Mouse (Mus musculus) heart, adult 2 months (tissue): Measurements from ENCODE around the gene Yaf2. TPM values are rescaled to one million over a fixed set of nuclear protein-coding genes. Genes with fewer than 3 reads are reported as not detected.

Experiments used
- DNase-seq, 2 experiments: peaks; one replicate each; pipeline ENCODE4 v3.0.0; 2021
- H3K27ac ChIP-seq: fragments of 200-600 bp; 2 replicates; pipeline ENCODE4 v1.8.1; 2022
- H3K27me3 ChIP-seq: fragments of 200-500 bp; 2 replicates; pipeline ENCODE4 v1.6.1; 2012; ENCODE audit warnings: mild to moderate bottlenecking, low read length, inconsistent platforms, mixed read lengths; ENCODE audit not compliant: control insufficient read depth, insufficient read depth
- H3K36me3 ChIP-seq: fragments of 200-500 bp; 2 replicates; pipeline ENCODE4 v1.6.1; 2012; ENCODE audit warnings: low read length, inconsistent platforms; ENCODE audit not compliant: control insufficient read depth, insufficient read depth
- H3K4me1 ChIP-seq: fragments of 200-500 bp; 2 replicates; pipeline ENCODE4 v1.6.1; 2011; ENCODE audit warnings: low read length; ENCODE audit not compliant: control insufficient read depth, insufficient read depth
- H3K4me3 ChIP-seq: fragments of 200-600 bp; 2 replicates; pipeline ENCODE4 v1.8.1; 2022
- H3K79me2 ChIP-seq: fragments of 200-500 bp; replicated peaks from 2 replicates; pipeline ENCODE4 v1.6.1; 2012; ENCODE audit warnings: mild to moderate bottlenecking, inconsistent platforms, low read length, moderate library complexity, mixed read lengths; ENCODE audit not compliant: control insufficient read depth, insufficient read depth
- H3K9ac ChIP-seq: fragments of 200-500 bp; 2 replicates; pipeline ENCODE4 v1.6.1; 2012; ENCODE audit warnings: low read depth, mild to moderate bottlenecking, control low read depth, inconsistent platforms, low read length, mixed read lengths
- CTCF ChIP-seq: fragments of 200-600 bp; IDR thresholded peaks from 2 replicates; pipeline ENCODE4 v1.8.1; 2022; ENCODE audit warnings: antibody characterized with exemption, mild to moderate bottlenecking, moderate library complexity
- EP300 ChIP-seq: fragments of 200-500 bp; IDR thresholded peaks from 2 replicates; pipeline ENCODE4 v1.6.1; 2011; ENCODE audit warnings: low read depth, low read length, control low read depth; ENCODE audit not compliant: insufficient read depth
- POLR2A ChIP-seq: fragments of 200-500 bp; IDR thresholded peaks from 2 replicates; pipeline ENCODE4 v1.6.1; 2011; ENCODE audit warnings: mild to moderate bottlenecking, low read depth, low read length, control low read depth; ENCODE audit not compliant: insufficient read depth
- whole genome bisulfite sequencing: fragments of 180-500 bp; shearing (Covaris S2); methylation state at CpG from one replicate; pipeline ENCODE4 v1.1.7; 2018; 5-methylcytosine and 5-hydroxymethylcytosine counted together
- intact Hi-C: fragments of 180-260 bp; cut with DNase I; formaldehyde crosslinking; loops from one replicate; pipeline ENCODE4 v1.15.1; 2025
- polyA plus RNA-seq: library from polyadenylated mRNA; depleted of rRNA; stranded (reverse); fragments of >200 nt; gene quantifications from 2 replicates; pipeline ENCODE4 v1.2.3, GENCODE M21; 2012
- total RNA-seq, 2 experiments: library from RNA; stranded (reverse); gene quantifications; 2 replicates each; pipeline ENCODE4 v1.2.3; 2021

Yaf2 gene
- total and polyA plus RNA-seq, 3 experiments: 17.8 to 22.0 (median 21.4) TPM

- intact Hi-C loops: no loop called here
- 47% methylated on average over 9 of the region's 9 CpGs for WGBS
- TF ChIP-seq CTCF (no peak), EP300 (no peak), POLR2A (no peak)
- Histone ChIP-seq H3K27me3 (no peaks in the 10 kb centered on the region), H3K79me2 (no peaks in the 10 kb centered on the region), H3K4me1 (no peaks in the 10 kb centered on the region), H3K9ac (no peak overlapping the region), H3K36me3 (no peaks in the 10 kb centered on the region), H3K27ac (no peak overlapping the region), H3K4me3 (no peak overlapping the region)
- no peak for DNase-seq
Measured at GRCm38 (mm10) chr15:93368558-93368957, 31.8 kb upstream of the Yaf2 start.

- no peaks in the 10 kb centered on the region for H3K27me3 ChIP-seq
- no peaks in the 10 kb centered on the region for H3K79me2 ChIP-seq
- WGBS: 84% methylated on average over 6 of the region's 6 CpGs
- DNase-seq: no peak
- intact Hi-C loops: no loop called here
- TF ChIP-seq EP300 (no peak), POLR2A (no peak), CTCF (no peak)
- no peak overlapping the region for H3K27ac ChIP-seq
- no peaks in the 10 kb centered on the region for H3K36me3 ChIP-seq
- H3K9ac ChIP-seq: no peak overlapping the region
- no peak overlapping the region for H3K4me3 ChIP-seq
- no peaks in the 10 kb centered on the region for H3K4me1 ChIP-seq
Measured at GRCm38 (mm10) chr15:93365561-93365960, 28.8 kb upstream of the Yaf2 start.

- Histone ChIP-seq H3K4me3 (no peak overlapping the region), H3K9ac (no peak overlapping the region), H3K27ac (no peak overlapping the region), H3K36me3 (no peaks in the 10 kb centered on the region), H3K4me1 (no peaks in the 10 kb centered on the region), H3K79me2 (no peaks in the 10 kb centered on the region), H3K27me3 (no peaks in the 10 kb centered on the region)
- WGBS: 86% methylated on average over 19 of the region's 19 CpGs
- intact Hi-C loops: no loop called here
- TF ChIP-seq CTCF (no peak), POLR2A (no peak), EP300 (no peak)
- DNase-seq: no peak
Measured at GRCm38 (mm10) chr15:93358346-93359095, 21.8 kb upstream of the Yaf2 start.

- TF ChIP-seq POLR2A (no peak), EP300 (no peak), CTCF (no peak)
- Histone ChIP-seq H3K4me1 (no peaks in the 10 kb centered on the region), H3K79me2 (no peaks in the 10 kb centered on the region), H3K4me3 (no peak overlapping the region), H3K36me3 (no peaks in the 10 kb centered on the region), H3K9ac (no peak overlapping the region), H3K27me3 (no peaks in the 10 kb centered on the region), H3K27ac (no peak overlapping the region)
- no peak for DNase-seq
- intact Hi-C loops: no loop called here
- WGBS: 35% methylated on average over 10 of the region's 10 CpGs
Measured at GRCm38 (mm10) chr15:93340630-93341379, 4.1 kb upstream of the Yaf2 start.

GRCm38 (mm10) chr15:93336658-93336924, 144 bp downstream of the Yaf2 start:
- Histone ChIP-seq H3K4me1 (no peaks in the 10 kb centered on the region), H3K27me3 (no peaks in the 10 kb centered on the region), H3K79me2 (peaks cover 2% of the 10 kb centered on the region; the same call in 1 of the 2 replicates), H3K36me3 (peaks cover 3% of the 10 kb centered on the region; the same call in 1 of the 2 replicates), H3K4me3 (peak overlapping the region; percentile 88; the same call in 1 of the 2 replicates), H3K27ac (no peak overlapping the region), H3K9ac (peak overlapping the region; percentile 81)
- no peak for TF ChIP-seq EP300
- no peak for TF ChIP-seq CTCF
- no peak for TF ChIP-seq POLR2A
- 0% methylated on average over 39 of the region's 52 CpGs for WGBS
- DNase-seq: no peak
- intact Hi-C loops: loop anchor here (2.0 to 5.0 kb wide), 2 partner anchors 62 to 261 kb away; partner anchors contain the start of genes Pphln1, Prickle1 and Zcrb1
